ENCODE assay signal across 17 mouse cellular contexts in genomic region chr13:118835078-118835477, GRCm38 (mm10).
DNase-seq lines count a peak whose midpoint lies in the region; ATAC-seq and TF ChIP-seq lines count a peak whose summit lies in the region.
"Had no signal": no experiment of that assay in that cellular context is flagged by ENCODE, and none has a peak within 500 bp of the region (broad histone marks: within the 10 kb centered on the region; RNA-seq: fewer than 3 reads in every experiment).

No protein-coding gene starts in this region.

- H3K9ac ChIP-seq in hindbrain, embryonic 11.5 days (ENCODE audit: low read depth, low read length): no peak overlapping the region
- no peak overlapping the region for H3K9ac ChIP-seq in hindbrain, embryonic 14.5 days
- H3K9ac ChIP-seq in midbrain, embryonic 15.5 days: no peak overlapping the region
- H3K9ac ChIP-seq: heart, embryonic 13.5 days; hindbrain, embryonic 15.5 days; liver, embryonic 14.5 days had no signal

- TF ChIP-seq CTCF in lung, adult 2 months (IDR thresholded peaks at IDR 0.05; ENCODE audit: insufficient read depth, low read length): no peak

- no peaks in the 10 kb centered on the region for H3K9me3 ChIP-seq in hindbrain, embryonic 11.5 days (ENCODE audit: control insufficient read depth, low read length)
- no peaks in the 10 kb centered on the region for H3K9me3 ChIP-seq in hindbrain, embryonic 14.5 days (ENCODE audit: control insufficient read depth, low read length)
- no peaks in the 10 kb centered on the region for H3K9me3 ChIP-seq in midbrain, embryonic 15.5 days
- H3K9me3 ChIP-seq: heart, embryonic 13.5 days; hindbrain, embryonic 15.5 days had no signal

- TF ChIP-seq POLR2A in lung, adult 2 months (IDR thresholded peaks at IDR 0.05; ENCODE audit: borderline replicate concordance, extremely low read depth, low read depth, low read length): no peak

- WGBS in hindbrain, embryonic 11.5 days: 90% methylated on average over 4 of the region's 4 CpGs
- 61% methylated on average over 4 of the region's 4 CpGs for WGBS in hindbrain, embryonic 14.5 days
- 55% methylated on average over 4 of the region's 4 CpGs for WGBS in lung, adult 2 months
- WGBS in midbrain, embryonic 15.5 days: 38% methylated on average over 4 of the region's 4 CpGs

- no peaks in the 10 kb centered on the region for H3K27me3 ChIP-seq in hindbrain, embryonic 11.5 days (ENCODE audit: control insufficient read depth, insufficient read depth, low read length)
- no peaks in the 10 kb centered on the region for H3K27me3 ChIP-seq in hindbrain, embryonic 14.5 days (ENCODE audit: control insufficient read depth, insufficient read depth, low read length)
- no peaks in the 10 kb centered on the region for H3K27me3 ChIP-seq in midbrain, embryonic 15.5 days (replicated peaks)
- H3K27me3 ChIP-seq: heart, embryonic 13.5 days; hindbrain, embryonic 15.5 days had no signal

- H3K4me3 ChIP-seq in hindbrain, embryonic 11.5 days (ENCODE audit: low read depth, low read length): no peak overlapping the region
- H3K4me3 ChIP-seq in hindbrain, embryonic 14.5 days (replicated peaks; ENCODE audit: low read length): no peak overlapping the region
- no peak overlapping the region for H3K4me3 ChIP-seq in lung, adult 2 months (replicated peaks; ENCODE audit: extremely low read depth, low read depth, low read length)
- H3K4me3 ChIP-seq in midbrain, embryonic 15.5 days: no peak overlapping the region
- H3K4me3 ChIP-seq: heart, embryonic 13.5 days; hindbrain, embryonic 15.5 days; left cerebral cortex, adult 2 months; myocyte had no signal

- H3K27ac ChIP-seq in hindbrain, embryonic 11.5 days (ENCODE audit: low read depth, low read length): no peak overlapping the region
- H3K27ac ChIP-seq in hindbrain, embryonic 14.5 days: no peak overlapping the region
- no peak overlapping the region for H3K27ac ChIP-seq in midbrain, embryonic 15.5 days
- H3K27ac ChIP-seq: heart, embryonic 13.5 days; hindbrain, embryonic 15.5 days; left cerebral cortex, adult 2 months; liver, embryonic 14.5 days had no signal

- H3K4me1 ChIP-seq in hindbrain, embryonic 11.5 days (replicated peaks; ENCODE audit: control insufficient read depth, insufficient read depth, low read length): no peaks in the 10 kb centered on the region
- no peaks in the 10 kb centered on the region for H3K4me1 ChIP-seq in hindbrain, embryonic 14.5 days (replicated peaks; ENCODE audit: control insufficient read depth, insufficient read depth, low read length)
- H3K4me1 ChIP-seq in lung, adult 2 months (ENCODE audit: control insufficient read depth, insufficient read depth, low read length): no peaks in the 10 kb centered on the region
- H3K4me1 ChIP-seq in midbrain, embryonic 15.5 days: no peaks in the 10 kb centered on the region
- H3K4me1 ChIP-seq: heart, embryonic 13.5 days; hindbrain, embryonic 15.5 days had no signal

- no peak overlapping the region for H3K4me2 ChIP-seq in hindbrain, embryonic 11.5 days (replicated peaks; ENCODE audit: low read depth, low read length)
- no peak overlapping the region for H3K4me2 ChIP-seq in hindbrain, embryonic 14.5 days (replicated peaks)
- no peak overlapping the region for H3K4me2 ChIP-seq in midbrain, embryonic 15.5 days
- H3K4me2 ChIP-seq: heart, embryonic 13.5 days; hindbrain, embryonic 15.5 days had no signal

- H3K36me3 ChIP-seq in hindbrain, embryonic 11.5 days (ENCODE audit: control insufficient read depth, insufficient read depth, low read length): no peaks in the 10 kb centered on the region
- H3K36me3 ChIP-seq in hindbrain, embryonic 14.5 days (replicated peaks; ENCODE audit: control insufficient read depth, insufficient read depth): no peaks in the 10 kb centered on the region
- H3K36me3 ChIP-seq in midbrain, embryonic 15.5 days (replicated peaks): no peaks in the 10 kb centered on the region
- H3K36me3 ChIP-seq: heart, embryonic 13.5 days; hindbrain, embryonic 15.5 days had no signal

- peak; percentile 7; the same call in 1 of the 2 replicates for ATAC-seq in hindbrain, embryonic 11.5 days (ENCODE audit: low FRiP score)
- no peak for ATAC-seq in hindbrain, embryonic 14.5 days (ENCODE audit: low FRiP score)
- ATAC-seq in midbrain, embryonic 15.5 days (replicated peaks): peak; percentile 83

- no peak for DNase-seq in hindbrain, embryonic 11.5 days (ENCODE audit: low spot score)
- no peak for DNase-seq in hindbrain, embryonic 14.5 days (ENCODE audit: low spot score)
- DNase-seq in ovary, postnatal 36 days (ENCODE audit: low spot score): peak; percentile 5
- DNase-seq in ovary, postnatal 10 days (ENCODE audit: low spot score): no peak
- DNase-seq in lung, adult 2 months: peak; percentile 5
- DNase-seq in layer of hippocampus, adult 9-10 months (ENCODE audit: low spot score): no peak
- DNase-seq in spleen, adult 12 weeks (ENCODE audit: low spot score): no peak
- DNase-seq: cerebellum, postnatal 25 days; kidney, postnatal 25 days; retina, postnatal 1 day; thymus, postnatal 14 days had no signal

Comparison
In these comparisons a context has a peak if more than half of its experiments do, and no peak if none do; other contexts are left out.
1. DNase-seq: peak in ovary, postnatal 36 days (single experiment) and lung, adult 2 months (single experiment); none in hindbrain, embryonic 11.5 days (single experiment), hindbrain, embryonic 14.5 days (single experiment), ovary, postnatal 10 days (single experiment), layer of hippocampus, adult 9-10 months (single experiment) and spleen, adult 12 weeks (single experiment).